Mouse (Mus musculus) thymus, postnatal 0 days (tissue): ENCODE results near the gene Agbl4. TPM values are rescaled to one million over a fixed set of nuclear protein-coding genes. Genes with fewer than 3 reads are reported as not detected.
A peak's percentile ranks its signal among the peaks of the same experiment; 100 is the strongest.

Experiments used
- DNase-seq: peaks from one replicate; pipeline ENCODE4 v3.0.0-alpha.2; 2015; ENCODE audit warnings: low spot score
- polyA plus RNA-seq: library from polyadenylated mRNA; unstranded; fragments of >200 nt; fragmentation: Nextera tagmentation; extraction: Ambion mirVana; gene quantifications from 2 replicates; pipeline ENCODE4 v1.2.1, GENCODE M21; 2015

The Agbl4 gene
- polyA plus RNA-seq, 1 experiment from 2014 or later, result 0.08 TPM

GRCm38 (mm10) chr4:111577087-111577773, 1179.8 kb downstream of the Agbl4 start:
- no peak for DNase-seq

GRCm38 (mm10) chr4:111579115-111579862, 1181.8 kb downstream of the Agbl4 start:
- DNase-seq, result no peak

- DNase-seq, result no peak
These were observed 1182.4 kb downstream of the Agbl4 start for GRCm38 (mm10) chr4:111579863-111580224.

GRCm38 (mm10) chr4:111580239-111580638, 1182.8 kb downstream of the Agbl4 start:
- DNase-seq, result no peak

- no peak for DNase-seq
These were observed 1186.2 kb downstream of the Agbl4 start for GRCm38 (mm10) chr4:111583562-111584237.

GRCm38 (mm10) chr4:111584286-111584685, 1186.8 kb downstream of the Agbl4 start:
- no peak for DNase-seq

GRCm38 (mm10) chr4:111588211-111588610, 1190.8 kb downstream of the Agbl4 start:
- DNase-seq, result no peak

GRCm38 (mm10) chr4:111589467-111590170, 1192.2 kb downstream of the Agbl4 start:
- DNase-seq, result no peak

- no peak for DNase-seq
These were observed 1197.3 kb downstream of the Agbl4 start for GRCm38 (mm10) chr4:111594655-111595295.

GRCm38 (mm10) chr4:111597249-111597661, 1199.8 kb downstream of the Agbl4 start:
- no peak for DNase-seq

GRCm38 (mm10) chr4:111597986-111598385, 1200.5 kb downstream of the Agbl4 start:
- DNase-seq, result no peak

- DNase-seq, result no peak
These were observed 1205.7 kb downstream of the Agbl4 start for GRCm38 (mm10) chr4:111603194-111603593.

GRCm38 (mm10) chr4:111607826-111608500, 1210.5 kb downstream of the Agbl4 start:
- no peak for DNase-seq

- no peak for DNase-seq
These were observed 1224.4 kb downstream of the Agbl4 start for GRCm38 (mm10) chr4:111621865-111622264.

GRCm38 (mm10) chr4:111624914-111625313, 1227.5 kb downstream of the Agbl4 start:
- DNase-seq, result no peak

- peak; percentile 46 for DNase-seq
These were observed 1228.8 kb downstream of the Agbl4 start for GRCm38 (mm10) chr4:111626118-111626830.

GRCm38 (mm10) chr4:111632615-111633014, 1235.2 kb downstream of the Agbl4 start:
- DNase-seq, result no peak

- DNase-seq, result no peak
These were observed 1238.2 kb downstream of the Agbl4 start for GRCm38 (mm10) chr4:111635538-111636124.

GRCm38 (mm10) chr4:111638948-111639708, 1241.7 kb downstream of the Agbl4 start:
- no peak for DNase-seq
